In the genomic region with DNA sequence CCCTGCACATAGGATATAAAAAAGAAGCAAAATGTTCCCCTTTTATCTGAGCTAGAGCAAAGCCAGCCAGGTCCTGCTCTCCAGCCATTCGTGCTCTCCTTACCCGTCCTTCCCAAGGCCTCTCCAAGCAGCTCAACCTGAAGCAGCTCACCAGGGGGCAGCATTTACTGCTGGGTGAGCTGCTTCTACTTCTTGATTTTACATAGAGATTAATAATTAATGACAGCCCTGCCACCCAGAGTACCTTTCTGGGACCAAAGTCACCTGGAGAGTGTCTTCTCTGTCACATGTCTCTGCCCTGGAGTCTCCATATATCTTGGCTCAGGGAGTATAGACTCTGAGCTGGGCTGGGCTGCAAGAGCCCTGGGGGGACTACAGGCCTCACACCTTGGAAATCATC, we compare ENCODE assay signal across 9 mouse cellular contexts.
DNase-seq lines count a peak whose midpoint lies in the region; ATAC-seq lines count a peak whose summit lies in the region.
"Had no signal": no experiment of that assay in that cellular context is flagged by ENCODE, and none has a peak within 500 bp of the region (broad histone marks: within the 10 kb centered on the region; RNA-seq: fewer than 3 reads in every experiment).

No protein-coding gene starts in this region.

- no peak overlapping the region for H3K4me2 ChIP-seq in forebrain, embryonic 15.5 days (replicated peaks)
- no peak overlapping the region for H3K4me2 ChIP-seq in kidney, embryonic 16.5 days (replicated peaks; ENCODE audit: low read depth, low read length)
- H3K4me2 ChIP-seq: hindbrain, embryonic 15.5 days had no signal

- no peaks in the 10 kb centered on the region for H3K9me3 ChIP-seq in forebrain, embryonic 10.5 days
- no peaks in the 10 kb centered on the region for H3K9me3 ChIP-seq in forebrain, embryonic 15.5 days
- H3K9me3 ChIP-seq in kidney, embryonic 16.5 days (ENCODE audit: low read length) = no peaks in the 10 kb centered on the region
- H3K9me3 ChIP-seq: hindbrain, embryonic 15.5 days had no signal

- no peak overlapping the region for H3K4me3 ChIP-seq in forebrain, embryonic 10.5 days
- no peak overlapping the region for H3K4me3 ChIP-seq in forebrain, embryonic 15.5 days
- no peak overlapping the region for H3K4me3 ChIP-seq in kidney, embryonic 16.5 days (ENCODE audit: low read length)
- H3K4me3 ChIP-seq: hindbrain, embryonic 15.5 days had no signal

- DNase-seq in forebrain, embryonic 10.5 days (ENCODE audit: extremely low spot score, low spot score) = peak; percentile 34
- peak; percentile 73 for DNase-seq in brain, adult 2 months (ENCODE audit: low read depth, low spot score)
- peak; percentile 73 for DNase-seq in lung, postnatal 10 days
- peak; percentile 30 to 67 for DNase-seq in spleen, postnatal 4 days (ENCODE audit: low spot score in 2 of 2)

- no peak for ATAC-seq in forebrain, embryonic 15.5 days (replicated peaks)
- peak; percentile 62 for ATAC-seq in CD4-positive, CD25-positive, alpha-beta regulatory T cell, adult 4 months
- ATAC-seq in frontal cortex, adult (ENCODE audit: low TSS enrichment) = 0 out of 2 replicates have a peak, but pooled peaks have one; percentile 51
- peak; percentile 67; the same call in 1 of the 2 replicates for ATAC-seq in kidney, embryonic 16.5 days (ENCODE audit: low FRiP score, low TSS enrichment)

- H3K9ac ChIP-seq in forebrain, embryonic 15.5 days (replicated peaks) = no peak overlapping the region
- H3K9ac ChIP-seq in kidney, embryonic 16.5 days (replicated peaks; ENCODE audit: low read length) = no peak overlapping the region
- H3K9ac ChIP-seq: hindbrain, embryonic 15.5 days had no signal

- peaks cover 55% of the 10 kb centered on the region for H3K4me1 ChIP-seq in forebrain, embryonic 10.5 days
- peaks cover 23% of the 10 kb centered on the region for H3K4me1 ChIP-seq in forebrain, embryonic 15.5 days
- H3K4me1 ChIP-seq in kidney, embryonic 16.5 days (ENCODE audit: insufficient read depth, low read length) = peaks cover 24% of the 10 kb centered on the region

- no peaks in the 10 kb centered on the region for H3K27me3 ChIP-seq in forebrain, embryonic 10.5 days (ENCODE audit: poor library complexity, severe bottlenecking)
- H3K27me3 ChIP-seq in forebrain, embryonic 15.5 days = no peaks in the 10 kb centered on the region
- H3K27me3 ChIP-seq in kidney, embryonic 16.5 days (ENCODE audit: insufficient read depth, low read length) = no peaks in the 10 kb centered on the region
- H3K27me3 ChIP-seq: hindbrain, embryonic 15.5 days had no signal

- no peak overlapping the region for H3K27ac ChIP-seq in forebrain, embryonic 10.5 days
- no peak overlapping the region for H3K27ac ChIP-seq in forebrain, embryonic 15.5 days (replicated peaks)
- no peak overlapping the region for H3K27ac ChIP-seq in kidney, embryonic 16.5 days (ENCODE audit: low read length)
- H3K27ac ChIP-seq: hindbrain, embryonic 15.5 days had no signal

- H3K36me3 ChIP-seq in forebrain, embryonic 10.5 days (replicated peaks) = no peaks in the 10 kb centered on the region
- no peaks in the 10 kb centered on the region for H3K36me3 ChIP-seq in forebrain, embryonic 15.5 days
- no peaks in the 10 kb centered on the region for H3K36me3 ChIP-seq in kidney, embryonic 16.5 days (ENCODE audit: insufficient read depth, low read length)
- H3K36me3 ChIP-seq: hindbrain, embryonic 15.5 days had no signal

- 26% methylated on average over 2 of the region's 2 CpGs for WGBS in forebrain, embryonic 10.5 days
- 13% methylated on average over 2 of the region's 2 CpGs for WGBS in forebrain, embryonic 15.5 days
- whole genome bisulfite sequencing in kidney, embryonic 16.5 days = 24% methylated on average over 2 of the region's 2 CpGs
